Mouse (Mus musculus): ENCODE measurements around the gene Suco.

Gene Suco

DNA sequence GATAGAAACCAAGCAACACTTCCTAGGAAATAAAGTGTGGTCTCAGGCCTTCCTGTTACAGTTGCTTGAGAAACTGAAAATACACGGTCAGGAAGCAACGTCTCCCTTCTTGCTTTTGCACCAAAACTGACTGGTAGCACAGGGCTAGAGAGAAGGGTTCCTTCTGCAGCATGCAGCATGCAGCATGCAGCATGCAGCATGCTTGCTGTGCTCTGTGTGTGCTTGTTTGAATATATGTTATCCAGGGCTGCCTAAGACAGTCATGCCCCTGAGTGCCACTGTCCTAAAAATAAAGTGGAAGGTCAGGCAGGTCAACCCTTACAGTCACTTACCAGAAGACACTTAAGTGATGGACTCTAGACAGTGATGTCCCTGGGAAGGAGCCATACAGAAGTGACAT, 17.6 kb upstream of the Suco start:
- DNase-seq (ENCODE audit: low read depth) = no peak

DNA sequence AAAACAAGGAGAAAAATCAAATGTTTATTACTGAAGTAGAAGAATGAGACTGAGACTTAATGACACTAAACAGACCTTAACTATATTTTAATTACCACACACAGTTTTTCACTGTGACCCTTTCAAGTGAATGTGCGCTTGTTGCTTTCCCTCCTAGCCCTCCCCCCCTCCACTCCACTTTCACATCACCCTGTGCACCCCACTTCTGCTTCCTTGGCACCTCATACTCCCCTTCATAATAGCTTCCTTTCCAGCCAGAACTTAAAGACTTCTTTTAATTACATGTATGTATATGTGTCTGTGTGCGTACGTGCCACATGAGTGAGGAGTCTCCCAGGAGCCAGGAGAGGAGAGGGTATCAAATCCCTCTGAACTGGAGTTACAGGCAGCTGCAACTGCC, 12.3 kb upstream of the Suco start:
- DNase-seq (ENCODE audit: low read depth) = no peak

DNA sequence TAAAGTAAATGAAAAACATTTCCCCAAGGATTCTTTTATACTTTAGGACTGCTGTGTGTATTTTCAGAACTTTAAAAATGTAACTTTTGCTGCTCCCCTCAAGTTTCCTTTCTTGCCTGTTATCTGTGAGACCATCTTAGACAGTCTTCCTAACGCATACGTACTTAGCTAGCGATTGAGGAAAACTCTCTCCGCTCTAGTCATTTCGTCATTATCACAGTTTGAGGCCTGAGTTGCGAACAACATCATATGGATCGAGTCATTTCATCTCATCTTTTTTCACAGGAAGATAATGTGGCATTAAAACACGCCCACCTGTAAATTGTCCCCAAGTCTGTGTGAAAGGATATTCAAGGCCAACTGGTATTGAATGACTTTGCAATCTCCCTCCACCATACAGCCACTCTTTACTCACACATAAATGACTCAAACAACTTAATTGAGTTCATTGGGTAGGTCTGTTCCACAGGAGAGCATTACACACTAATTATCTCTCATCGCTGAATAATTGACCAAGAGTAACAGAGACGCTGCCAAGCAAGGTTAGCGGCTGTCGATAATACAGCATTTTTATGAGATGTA, 11.3 kb upstream of the Suco start:
- no peak for DNase-seq (ENCODE audit: low read depth)

DNA sequence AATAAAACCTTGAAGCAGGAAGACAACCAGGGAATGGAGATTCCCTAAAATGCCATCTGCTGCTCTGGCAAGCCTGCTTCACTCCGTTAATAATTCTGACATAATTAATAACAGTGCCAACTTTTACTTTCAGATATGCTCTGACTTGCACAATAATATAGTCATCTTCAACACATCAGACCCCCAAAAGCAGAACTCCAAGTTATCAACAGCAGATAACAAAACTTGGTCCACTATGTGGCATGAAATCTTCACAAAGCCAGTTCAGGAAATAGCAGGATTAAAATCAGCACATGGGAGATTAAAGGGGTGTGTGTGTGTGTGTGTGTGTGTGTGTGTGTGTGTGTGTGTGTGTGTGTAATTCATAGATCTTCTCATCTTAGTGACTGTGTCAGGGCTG, 9.3 kb upstream of the Suco start:
- DNase-seq (ENCODE audit: low read depth) = no peak

DNA sequence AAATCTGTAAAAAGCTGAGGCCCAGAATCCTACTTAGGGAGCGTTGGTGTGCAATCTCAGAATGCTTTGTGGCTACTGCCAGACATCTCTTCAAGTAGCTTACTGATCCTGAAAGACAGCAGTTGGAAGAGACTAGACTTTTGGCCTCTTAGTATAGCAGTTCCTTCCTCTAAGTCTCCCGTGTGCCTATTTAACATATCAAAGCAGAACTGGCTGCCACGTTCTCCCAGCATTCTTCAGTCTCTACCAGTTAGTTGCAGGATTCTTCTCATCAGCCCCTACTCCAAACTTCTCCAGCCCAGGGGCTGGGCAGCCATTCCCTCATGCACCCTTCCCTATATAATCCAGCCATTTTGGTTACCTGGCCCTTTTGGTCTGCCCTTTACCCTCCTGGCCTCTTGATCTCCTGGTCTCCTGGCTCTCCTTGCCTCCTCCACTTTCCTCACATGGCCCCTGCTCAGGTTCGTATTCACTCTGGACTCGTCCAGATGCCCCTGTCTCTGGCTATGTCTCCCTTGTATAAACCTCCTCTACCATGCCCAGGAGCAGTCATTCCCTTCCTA, 1.2 kb upstream of the Suco start:
- DNase-seq (ENCODE audit: low read depth) = no peak

DNA sequence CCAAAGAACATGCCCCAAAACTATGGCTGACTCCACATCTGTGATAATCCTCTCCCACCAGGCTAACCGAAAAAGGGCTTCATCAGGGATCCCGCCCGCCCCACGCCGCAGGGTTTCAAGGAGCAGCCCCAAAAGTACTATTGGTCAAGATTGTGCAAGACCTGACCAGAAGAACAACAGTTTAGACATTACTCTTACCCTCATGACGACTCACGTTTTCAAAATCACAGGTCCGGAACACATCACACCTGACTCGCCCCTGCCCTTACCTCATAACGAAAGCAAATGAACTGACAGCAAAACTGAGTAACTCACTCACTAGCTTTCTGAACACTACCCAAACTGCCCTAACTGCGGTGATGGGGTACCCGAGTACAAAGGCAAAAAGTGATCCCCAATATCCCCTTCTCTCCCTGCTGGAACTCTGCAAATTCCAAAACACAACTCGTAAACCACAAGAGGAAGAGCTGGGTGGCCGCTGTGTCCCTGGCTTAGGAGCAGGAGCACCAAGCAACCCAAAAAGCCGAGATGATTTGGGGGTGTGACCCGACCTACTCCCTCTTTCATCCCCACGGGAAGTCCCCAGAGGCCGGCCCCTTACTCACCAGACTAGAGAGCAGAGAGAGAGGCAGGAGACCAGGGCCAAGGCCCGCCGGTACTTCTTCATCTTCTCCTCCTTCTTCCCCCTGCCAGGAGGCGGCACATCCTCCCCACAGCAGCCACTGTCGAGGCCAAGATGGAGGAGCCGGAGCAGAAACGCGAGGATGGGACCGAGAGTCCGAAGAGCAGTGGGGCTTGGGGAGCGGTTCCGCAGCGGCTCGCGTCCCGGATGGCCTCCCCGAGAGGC, 553 bp downstream of the Suco start:
- peak; percentile 63 for DNase-seq (ENCODE audit: low read depth)

DNA sequence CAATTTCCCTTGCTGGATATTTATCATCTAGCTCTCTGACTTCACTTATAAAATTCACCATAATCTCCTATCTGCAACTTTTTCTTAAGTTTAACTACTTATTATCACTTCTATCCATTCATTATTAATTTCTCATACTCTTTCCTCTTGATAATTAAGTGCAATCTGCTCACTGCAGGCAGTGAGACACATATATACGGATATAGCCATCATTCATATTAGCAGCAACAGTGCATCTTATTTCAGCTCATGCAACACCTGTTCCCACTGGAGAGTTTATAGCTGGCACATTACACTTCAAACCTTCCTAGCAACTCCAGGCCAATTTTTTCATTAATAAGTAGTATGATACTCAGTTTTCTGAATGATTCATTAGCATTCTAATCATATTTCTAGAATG, 7.1 kb downstream of the Suco start:
- DNase-seq (ENCODE audit: low read depth) = no peak

DNA sequence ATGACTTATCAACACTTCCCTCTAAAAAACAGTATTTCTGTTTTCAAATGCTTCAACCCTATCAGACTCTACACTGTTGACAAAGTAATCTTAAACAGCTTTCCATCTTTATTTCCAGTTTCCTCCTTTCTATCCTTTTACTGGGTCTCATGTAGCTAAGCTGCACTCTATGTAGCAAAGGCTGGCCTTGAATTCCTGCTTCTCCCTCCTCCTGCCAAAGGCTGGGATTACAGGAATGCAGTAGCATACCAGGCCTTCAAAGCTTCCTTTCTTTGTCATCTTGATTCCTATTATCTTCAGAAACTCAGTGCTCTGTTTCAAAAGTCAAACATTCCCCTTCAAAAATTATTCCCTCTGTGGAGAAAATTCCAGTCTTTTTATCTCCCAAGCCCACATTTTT, 8.1 kb downstream of the Suco start:
- no peak for DNase-seq (ENCODE audit: low read depth)

DNA sequence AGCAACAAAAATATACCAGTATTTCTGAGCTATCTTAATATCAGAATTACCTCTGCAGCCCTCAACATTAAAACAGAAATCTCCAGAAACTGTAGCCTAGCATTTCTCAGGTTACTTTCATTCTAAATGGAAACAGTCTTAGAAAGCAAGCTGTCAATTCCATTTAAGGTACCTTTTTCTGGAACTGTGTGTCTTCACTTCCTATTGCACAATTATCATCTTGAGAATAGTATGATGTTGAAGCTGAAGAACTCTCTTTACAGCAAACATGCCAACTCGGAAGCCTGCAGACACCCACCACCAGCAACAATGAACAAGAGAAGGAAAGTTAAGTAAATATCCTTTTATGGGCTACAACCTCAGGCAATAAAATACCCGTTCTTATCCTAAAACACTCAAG, 12.7 kb downstream of the Suco start:
- no peak for DNase-seq (ENCODE audit: low read depth)

DNA sequence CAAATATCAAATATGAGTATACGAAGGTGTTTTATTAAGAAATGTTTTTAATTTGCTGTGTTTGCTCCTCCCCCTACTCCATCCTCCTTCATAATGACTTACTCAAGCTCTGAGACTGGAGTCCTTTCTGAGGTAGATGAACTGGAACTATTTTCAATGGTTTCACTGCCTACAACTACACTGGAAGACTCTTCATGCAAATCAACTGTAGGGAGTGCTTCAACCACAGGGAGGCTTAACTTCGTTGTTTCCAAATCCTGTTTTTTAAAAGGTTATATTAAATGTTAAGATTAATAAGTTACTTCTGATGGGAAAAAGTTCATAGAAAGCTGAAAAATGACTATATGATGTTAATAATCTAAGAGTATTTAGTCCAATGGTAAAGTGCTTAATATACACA, 17.2 kb downstream of the Suco start:
- no peak for DNase-seq (ENCODE audit: low read depth)

DNA sequence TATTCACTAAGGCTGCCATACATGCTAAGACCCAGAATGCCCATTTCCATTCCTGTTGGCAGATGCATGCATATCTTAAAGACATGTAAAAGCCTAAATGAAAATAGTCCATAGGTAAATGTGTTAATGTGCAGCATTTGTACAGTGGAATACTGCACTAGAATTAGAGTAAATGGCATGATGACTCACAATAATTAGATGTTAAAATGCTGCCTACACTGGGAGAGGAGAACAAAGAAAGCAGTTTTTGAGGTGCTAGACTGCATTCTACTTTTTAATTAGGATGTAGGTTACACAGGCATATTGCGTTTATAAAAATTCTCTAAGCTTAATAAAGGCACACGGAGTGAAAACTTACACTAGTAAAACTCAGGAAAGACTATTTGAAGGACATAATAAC, 49.8 kb downstream of the Suco start:
- no peak for DNase-seq (ENCODE audit: low read depth)

DNA sequence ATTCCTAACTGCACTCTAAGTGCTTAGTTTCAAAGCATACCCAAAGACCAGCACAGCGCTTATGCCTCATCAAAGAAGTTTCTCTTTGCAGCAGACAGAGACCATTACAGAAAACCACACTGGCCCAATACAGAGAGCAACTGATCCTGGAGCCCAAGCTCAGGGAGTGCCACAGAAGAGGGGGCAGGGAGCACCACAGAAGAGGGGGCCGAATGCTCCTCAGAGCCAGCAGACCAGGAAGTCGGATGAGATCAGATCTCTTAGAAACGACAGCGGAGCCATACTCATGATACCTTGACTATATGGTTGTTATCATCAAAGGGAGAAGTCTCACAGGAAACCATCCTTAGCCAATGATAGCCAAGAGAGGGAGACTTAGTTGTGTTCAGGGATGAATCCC, 67.1 kb downstream of the Suco start:
- DNase-seq (ENCODE audit: low read depth) = no peak

DNA sequence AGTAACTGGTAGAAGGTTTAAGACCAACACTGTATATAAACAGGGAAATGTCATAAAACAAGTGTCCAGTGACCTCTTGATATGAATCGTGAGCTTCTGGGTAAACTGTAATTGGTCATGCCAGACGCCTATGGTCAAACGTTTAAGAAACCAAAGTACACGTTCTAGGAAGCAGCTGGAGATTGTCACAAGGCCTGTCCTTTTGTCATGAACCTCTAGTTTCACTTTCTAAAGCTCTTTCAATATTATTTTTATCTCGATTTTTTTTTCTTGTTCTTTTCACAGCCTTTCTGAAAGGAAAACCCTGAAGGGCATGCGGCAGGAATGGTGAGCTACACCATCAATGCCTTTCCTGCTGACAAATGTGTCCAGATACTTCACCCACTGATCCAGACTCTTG, 67.5 kb downstream of the Suco start:
- no peak for DNase-seq (ENCODE audit: low read depth)

DNA sequence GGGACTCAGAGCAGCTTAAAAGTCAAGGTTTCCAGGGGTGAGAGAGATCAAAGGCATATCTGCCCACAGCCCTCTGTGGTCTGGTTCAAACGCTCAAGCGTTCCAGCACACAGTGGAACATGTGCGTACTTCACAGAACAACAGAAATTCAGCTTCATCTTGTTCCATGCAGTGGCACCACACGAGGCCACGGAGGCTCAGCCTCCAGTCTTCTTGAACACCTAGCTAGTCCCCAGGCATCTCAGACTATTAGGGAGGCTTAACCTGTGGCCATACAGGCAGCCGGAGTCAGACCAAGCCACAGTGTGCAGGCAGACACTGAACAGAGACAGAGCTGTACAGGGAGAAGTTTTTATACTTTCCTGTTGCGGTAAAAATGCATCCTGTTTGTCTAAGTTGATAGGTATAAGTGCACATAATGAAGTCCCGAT, 71.9 kb downstream of the Suco start:
- DNase-seq (ENCODE audit: low read depth) = no peak

DNA sequence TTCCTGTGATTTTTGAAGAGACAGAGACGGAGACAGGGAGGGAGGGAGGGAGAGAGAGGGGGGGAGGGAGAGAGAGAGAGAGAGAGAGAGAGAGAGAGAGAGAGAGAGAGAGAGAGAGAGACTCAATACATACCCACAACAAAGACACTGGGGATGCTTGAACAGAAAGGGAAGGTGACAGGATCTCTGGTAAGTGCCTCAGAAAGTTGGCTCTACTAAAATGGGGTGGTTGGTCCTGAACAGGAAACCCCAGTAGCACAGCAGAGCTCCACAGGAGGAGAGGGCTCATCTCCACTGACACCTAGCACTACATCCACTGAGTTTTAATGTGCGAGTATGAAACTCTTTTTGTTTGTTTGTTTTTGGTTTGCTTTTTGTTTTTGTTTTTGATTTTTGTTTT, 75.2 kb downstream of the Suco start:
- DNase-seq (ENCODE audit: low read depth) = no peak

DNA sequence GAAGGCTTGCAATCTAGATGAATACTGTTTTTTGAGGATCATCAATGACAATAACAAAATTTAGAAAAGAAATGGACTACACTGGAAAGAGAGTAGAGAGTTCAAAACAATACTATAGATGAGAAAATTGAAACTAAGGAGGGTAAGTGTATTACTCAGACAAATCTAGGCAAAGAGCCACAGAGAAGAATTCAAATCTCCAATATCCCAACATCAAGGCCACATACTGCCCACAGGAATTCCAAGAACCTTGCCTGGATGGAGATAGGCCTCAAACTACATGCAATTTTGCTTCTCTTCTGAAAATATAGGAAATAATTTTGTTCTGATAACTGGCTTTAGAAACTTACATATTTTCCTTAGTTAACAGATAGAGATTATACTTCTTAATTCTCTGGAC, 76.2 kb downstream of the Suco start:
- DNase-seq (ENCODE audit: low read depth) = peak; percentile 62

DNA sequence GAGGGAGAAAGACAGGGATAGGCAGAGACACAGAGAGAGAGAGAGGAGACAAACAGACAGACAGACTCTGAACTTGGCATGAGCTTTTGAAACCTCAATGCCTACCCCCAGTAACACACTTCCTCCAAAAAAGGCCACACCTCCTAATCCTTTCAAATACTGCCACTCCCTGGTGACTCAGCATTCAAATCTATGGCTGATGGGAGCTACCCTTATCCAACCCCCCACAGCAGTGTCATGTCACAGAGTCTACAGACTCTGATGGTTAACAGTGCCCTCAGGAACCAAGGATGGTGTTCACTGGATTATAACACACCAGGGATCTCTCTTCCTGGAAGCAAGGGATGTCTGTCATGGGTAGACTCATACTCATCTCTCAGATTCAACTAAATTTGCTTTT, 76.7 kb downstream of the Suco start:
- peak; percentile 14 for DNase-seq (ENCODE audit: low read depth)

DNA sequence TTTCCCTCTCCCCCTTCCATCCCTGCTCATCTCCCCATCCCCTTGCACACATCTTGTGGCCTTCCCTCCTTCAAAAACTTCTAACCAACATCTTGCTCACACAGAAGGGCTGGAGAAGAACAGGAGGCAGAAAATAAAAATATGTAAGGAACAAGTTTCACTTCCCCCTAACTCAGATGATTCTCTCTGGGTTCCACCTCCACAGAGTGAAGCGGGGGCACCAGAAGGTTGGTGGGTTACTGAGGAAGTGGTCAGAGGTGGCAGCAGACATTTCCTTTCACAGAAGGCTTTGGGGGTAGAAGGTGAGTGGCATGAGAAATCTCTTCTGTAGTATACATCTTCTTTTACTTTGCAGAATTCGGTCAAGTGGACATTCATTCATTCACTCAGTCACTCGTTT, 77.6 kb downstream of the Suco start:
- DNase-seq (ENCODE audit: low read depth) = no peak

DNA sequence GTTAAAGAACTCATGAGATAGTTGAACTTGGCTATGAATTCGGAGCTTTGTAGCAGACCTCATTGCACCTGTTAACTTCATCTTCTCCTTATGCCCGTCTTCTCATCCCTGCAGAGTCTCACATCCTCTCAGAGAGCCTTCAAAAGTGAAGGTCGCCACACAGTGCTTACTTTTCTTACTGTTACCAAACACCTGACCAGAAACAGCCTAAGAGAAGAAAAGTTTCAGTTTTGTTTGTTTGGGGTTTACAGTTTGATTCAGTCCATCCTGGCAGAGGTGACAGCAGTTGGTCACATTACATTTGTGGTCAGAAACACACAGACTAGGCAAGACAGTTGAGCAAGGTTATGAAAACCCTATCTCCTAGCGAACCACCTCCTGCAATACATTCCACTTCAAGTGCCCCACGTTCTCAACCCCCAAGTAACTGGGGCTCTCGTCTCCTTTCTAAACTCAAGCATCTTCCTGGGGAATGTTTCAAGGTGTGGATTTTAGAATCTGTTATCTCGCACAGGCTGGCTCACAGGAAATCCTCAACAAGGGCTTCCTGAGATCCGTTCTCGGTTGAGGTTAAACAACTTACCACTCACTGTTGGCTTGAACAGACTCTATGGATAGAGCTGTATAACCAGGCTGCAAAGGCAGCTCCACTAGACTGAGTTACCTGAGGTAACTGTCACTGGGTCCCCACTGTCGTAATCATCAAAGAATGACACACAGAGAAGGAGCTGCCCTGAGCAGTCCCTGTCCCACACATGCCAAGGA, 81.9 kb downstream of the Suco start:
- no peak for DNase-seq (ENCODE audit: low read depth)

DNA sequence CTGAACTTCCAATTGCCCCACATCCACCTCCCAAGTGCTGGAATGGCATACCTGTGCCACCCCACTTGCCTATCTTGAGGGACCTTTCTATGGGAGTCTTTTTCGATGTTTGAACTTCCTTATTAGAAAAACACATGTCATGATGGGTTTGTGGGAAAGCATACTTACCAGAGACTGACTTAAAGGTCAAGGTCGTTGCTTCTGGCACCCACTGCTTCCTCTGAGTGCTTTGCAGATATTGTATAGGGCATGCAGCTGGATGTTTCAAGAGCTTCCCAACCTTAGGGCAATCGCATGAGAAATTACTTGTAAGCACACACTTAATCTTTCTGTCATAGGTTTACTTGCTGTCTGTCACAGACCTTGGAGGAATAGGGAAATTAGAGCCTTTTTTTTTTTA, 83.2 kb downstream of the Suco start:
- DNase-seq (ENCODE audit: low read depth) = no peak

DNA sequence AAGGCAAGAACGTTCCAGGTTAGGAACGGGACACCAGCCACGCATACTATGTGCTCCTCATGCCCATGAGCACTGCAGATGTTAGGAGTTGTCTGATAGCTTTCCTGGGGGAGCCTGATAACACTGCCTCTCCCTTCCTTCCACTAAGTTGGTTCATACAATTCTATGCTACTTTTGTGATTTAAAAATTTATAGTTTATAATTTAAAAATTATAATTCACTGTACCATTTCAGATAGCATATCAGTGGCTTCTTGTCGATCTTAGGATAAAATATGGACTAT, 83.9 kb downstream of the Suco start:
- no peak for DNase-seq (ENCODE audit: low read depth)

DNA sequence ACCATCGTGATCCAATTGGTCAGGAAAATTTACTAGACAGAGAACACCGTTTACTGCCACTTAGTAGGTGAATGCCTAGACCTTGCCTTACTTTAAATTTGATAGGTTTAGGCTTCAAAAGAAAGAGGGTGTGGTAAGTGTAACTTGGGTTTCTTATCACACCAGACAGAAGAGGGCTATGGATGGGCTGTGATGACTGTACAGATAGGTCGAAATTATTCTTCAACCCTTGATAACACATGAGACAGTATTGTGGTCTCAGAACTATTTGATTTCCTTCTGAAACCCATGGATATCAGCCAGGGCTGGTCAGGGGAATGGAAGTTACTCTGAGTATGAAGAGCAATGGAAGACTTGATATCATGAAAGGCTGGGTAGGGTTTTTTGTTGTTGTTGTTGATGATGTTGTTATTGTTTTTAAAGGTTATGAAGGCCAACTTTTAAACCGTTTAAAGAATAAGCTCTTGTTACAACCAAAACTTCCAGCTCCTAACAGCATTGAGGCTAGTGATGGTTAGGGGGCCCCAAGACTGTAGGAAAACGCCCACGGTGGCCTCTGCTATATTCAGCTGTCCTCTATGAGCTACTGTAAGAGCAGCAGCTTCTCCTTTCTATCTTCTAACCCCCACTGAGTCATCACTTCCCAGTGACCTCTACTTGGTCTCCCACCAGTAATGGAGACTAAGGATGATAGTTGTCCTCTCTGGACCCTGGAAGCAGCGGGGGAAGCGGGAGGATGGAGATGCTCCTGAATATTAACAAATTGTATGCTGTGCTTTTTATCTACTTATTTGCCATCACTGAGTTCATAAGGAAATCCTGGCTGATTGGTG, 84.4 kb downstream of the Suco start:
- DNase-seq (ENCODE audit: low read depth) = no peak
